Mouse (Mus musculus) bone marrow, adult 2 months (tissue): ENCODE data around the gene Tbx3. TPM values are rescaled to one million over a fixed set of nuclear protein-coding genes. Genes with fewer than 3 reads are reported as not detected.
A peak's percentile ranks its signal among the peaks of the same experiment; 100 is the strongest.

Experiments used
- H3K27ac ChIP-seq: fragments of 200-500 bp; 2 replicates; pipeline ENCODE4 v1.5.1; 2012; ENCODE audit warnings: low read depth, mild to moderate bottlenecking, control low read depth, inconsistent platforms, low read length; ENCODE audit not compliant: control insufficient read depth, poor library complexity, insufficient read depth
- H3K4me1 ChIP-seq: fragments of 200-500 bp; 2 replicates; pipeline ENCODE4 v1.6.1; 2011; ENCODE audit warnings: low read length; ENCODE audit not compliant: control insufficient read depth, insufficient read depth
- H3K4me3 ChIP-seq: fragments of 200-500 bp; replicated peaks from 2 replicates; pipeline ENCODE3; 2011; ENCODE audit warnings: mild to moderate bottlenecking, low read depth, low read length, control low read depth; ENCODE audit not compliant: control insufficient read depth
- CTCF ChIP-seq: fragments of 200-500 bp; IDR thresholded peaks from 2 replicates; pipeline ENCODE4 v1.5.1; 2011; ENCODE audit warnings: low read length, control low read depth; ENCODE audit not compliant: control insufficient read depth, insufficient read depth
- POLR2A ChIP-seq: fragments of 200-500 bp; IDR thresholded peaks from 2 replicates; pipeline ENCODE4 v1.6.1; 2011; ENCODE audit warnings: low read depth, mild to moderate bottlenecking, control low read depth, low read length, borderline replicate concordance; ENCODE audit not compliant: control insufficient read depth
- WGBS: fragments of 180-500 bp; shearing (Covaris S2); methylation state at CpG from one replicate; pipeline ENCODE4 v1.1.7; 2018; 5-methylcytosine and 5-hydroxymethylcytosine counted together
- polyA plus RNA-seq: library from polyadenylated mRNA; stranded (reverse); fragments of >200 nt; gene quantifications from 2 replicates; pipeline ENCODE4 v1.2.4, GENCODE M21; 2011; ENCODE audit warnings: low replicate concordance; ENCODE audit not compliant: missing spikeins, insufficient read depth, insufficient read length

Gene Tbx3
- polyA plus RNA-seq, 1 experiment: 3.2 TPM

DNA sequence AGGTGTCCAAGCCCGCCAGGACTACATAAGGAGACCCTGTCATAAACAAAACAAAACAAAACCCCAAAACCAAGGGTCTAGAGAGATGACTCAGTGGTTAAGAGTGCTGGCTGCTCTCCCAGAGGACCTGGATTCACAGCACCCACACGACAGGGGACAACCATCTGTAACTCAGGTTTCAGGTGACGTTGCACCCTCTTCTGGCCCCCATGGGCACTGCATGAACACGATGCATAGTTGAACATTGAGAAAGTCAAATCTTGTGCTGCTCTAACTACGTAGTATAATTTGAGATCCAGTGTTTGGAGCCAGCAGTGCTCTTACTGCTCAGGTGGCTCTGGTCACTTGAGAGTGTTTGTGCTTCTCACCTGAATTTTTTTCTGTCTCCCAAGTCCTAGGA is 41.2 kb downstream of the Tbx3 start:
- H3K4me1 ChIP-seq: no peaks in the 10 kb centered on the region

DNA sequence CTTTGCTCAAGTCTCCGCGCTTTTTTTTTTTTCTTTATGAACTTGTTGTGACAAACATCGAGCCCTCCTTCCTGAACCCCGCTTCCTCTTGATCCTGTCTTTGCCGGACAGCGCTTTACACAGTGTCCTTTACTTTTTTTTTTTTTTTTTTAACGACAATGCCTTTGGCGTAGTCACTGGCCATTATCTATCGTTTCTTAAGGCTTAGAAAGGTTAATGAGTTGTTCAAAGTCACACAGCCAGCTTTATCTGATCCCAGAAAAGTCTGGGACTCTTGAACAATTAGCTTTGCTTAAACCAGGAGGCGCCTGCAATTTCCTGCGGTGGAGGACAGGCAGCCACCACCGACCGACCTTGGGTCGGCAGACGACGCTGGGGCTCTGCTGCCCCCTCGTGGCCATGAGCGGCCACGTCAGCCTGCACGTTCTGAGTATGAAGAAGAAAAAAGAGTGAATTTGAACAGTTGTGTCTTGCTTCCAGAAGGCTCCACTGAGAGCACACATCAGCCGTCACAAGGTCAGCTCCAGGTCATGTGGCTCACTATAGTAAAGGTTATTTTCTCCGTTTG is 42.3 kb downstream of the Tbx3 start:
- Histone ChIP-seq H3K4me3 (no peak overlapping the region), H3K27ac (no peak overlapping the region), H3K4me1 (no peaks in the 10 kb centered on the region)
- WGBS: 4% methylated on average over 22 of the region's 22 CpGs
- TF ChIP-seq POLR2A (no peak), CTCF (peak; percentile 88)

More for the DNA sequence above, 41.2 kb downstream of the Tbx3 start:
- TF ChIP-seq POLR2A: no peak
- TF ChIP-seq CTCF: no peak
- Histone ChIP-seq H3K4me3 (no peak overlapping the region), H3K27ac (no peak overlapping the region)
- WGBS: 72% methylated on average over 5 of the region's 5 CpGs

- WGBS: 15% methylated on average over 11 of the region's 11 CpGs
- Histone ChIP-seq H3K27ac (no peak overlapping the region), H3K4me3 (no peak overlapping the region), H3K4me1 (no peaks in the 10 kb centered on the region)
- no peak for TF ChIP-seq CTCF
- no peak for TF ChIP-seq POLR2A
Observed at GRCm38 (mm10) chr5:119720471-119721265, 50.2 kb downstream of the Tbx3 start.

GRCm38 (mm10) chr5:119732978-119733377 is 62.5 kb downstream of the Tbx3 start:
- H3K4me1 ChIP-seq: no peaks in the 10 kb centered on the region

More at GRCm38 (mm10) chr5:119732978-119733377, 62.5 kb downstream of the Tbx3 start:
- TF ChIP-seq CTCF (no peak), POLR2A (no peak)
- H3K4me3 ChIP-seq: no peak overlapping the region
- WGBS: 4% methylated on average over 7 of the region's 7 CpGs
- H3K27ac ChIP-seq: no peak overlapping the region

Other genes starting within 250 kb of the Tbx3 start
- gene Tbx5, start 162.0 kb downstream of the Tbx3 start, polyA plus RNA-seq: not detected in 2 replicates